Mouse (Mus musculus) CD4-positive, CD25-positive, alpha-beta regulatory T cell, adult 9 weeks (primary cell): ENCODE results near the gene Gm44511. TPM values are rescaled to one million over a fixed set of nuclear protein-coding genes. Genes with fewer than 3 reads are reported as not detected.

ENCODE experiments used
- polyA plus RNA-seq: library from polyadenylated mRNA; unstranded; fragments of 100-300 nt; shearing (Covaris generic); gene quantifications from one replicate; pipeline ENCODE4 v1.2.1, GENCODE M21; 2017

The Gm44511 gene
- polyA plus RNA-seq: not detected

GRCm38 (mm10) chr6:128826132-128826531 lies at the start of gene Gm44511, which contains the start of gene Klrb1b:
Gm44511 (minus strand) TSS chr6:128826315.
Klrb1b (minus strand) TSS chr6:128826331.

DNA sequence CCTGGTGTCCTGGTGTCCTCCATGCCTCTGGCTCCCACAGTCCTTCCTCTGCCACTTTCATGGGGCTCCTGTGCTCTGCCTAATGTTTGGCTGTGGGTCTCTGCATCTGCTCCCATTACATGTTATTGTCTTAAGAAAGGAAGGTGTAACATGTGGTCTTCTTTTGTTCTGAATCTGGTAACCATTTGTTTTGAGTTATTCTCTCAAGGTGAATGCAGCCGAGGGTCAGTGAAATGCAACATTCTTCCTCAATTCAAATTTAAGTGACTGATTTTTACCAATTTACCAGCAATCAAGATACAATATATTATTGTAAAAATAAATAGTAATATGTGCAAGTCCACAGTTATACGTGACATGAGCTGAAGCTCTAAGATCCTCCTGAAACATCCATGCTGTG lies 37.0 kb downstream of the Gm44511 start, which contains the start of gene Klrb1c:
TSS of gene Klrb1c (minus strand) at position 101 of the 400 bp plus-strand sequence.

Other genes starting within 250 kb of the Gm44511 start
- not detected for gene A2ml1, start 244.7 kb downstream of the Gm44511 start, polyA plus RNA-seq
- 0.52 TPM for gene Klrb1a, start 202.8 kb downstream of the Gm44511 start, polyA plus RNA-seq
- not detected for gene Clec2h, start 163.9 kb downstream of the Gm44511 start, polyA plus RNA-seq
- gene Klrb1, start 103.3 kb downstream of the Gm44511 start, polyA plus RNA-seq: not detected
- gene Klrb1c, start 37.1 kb downstream of the Gm44511 start, polyA plus RNA-seq: 7.9 TPM
- not detected for gene Klrb1b, start within 50 bp of the Gm44511 start, polyA plus RNA-seq
- 130 TPM for gene Clec2i, start 61.3 kb upstream of the Gm44511 start, polyA plus RNA-seq
- 3.7 TPM for gene BC035044, start 64.8 kb upstream of the Gm44511 start, polyA plus RNA-seq
- not detected for gene Clec2g, start 108.1 kb upstream of the Gm44511 start, polyA plus RNA-seq
- gene Klrb1f, start 219.6 kb upstream of the Gm44511 start, polyA plus RNA-seq: 8.2 TPM